Mouse (Mus musculus): ENCODE results near the gene Mettl6.

DNA sequence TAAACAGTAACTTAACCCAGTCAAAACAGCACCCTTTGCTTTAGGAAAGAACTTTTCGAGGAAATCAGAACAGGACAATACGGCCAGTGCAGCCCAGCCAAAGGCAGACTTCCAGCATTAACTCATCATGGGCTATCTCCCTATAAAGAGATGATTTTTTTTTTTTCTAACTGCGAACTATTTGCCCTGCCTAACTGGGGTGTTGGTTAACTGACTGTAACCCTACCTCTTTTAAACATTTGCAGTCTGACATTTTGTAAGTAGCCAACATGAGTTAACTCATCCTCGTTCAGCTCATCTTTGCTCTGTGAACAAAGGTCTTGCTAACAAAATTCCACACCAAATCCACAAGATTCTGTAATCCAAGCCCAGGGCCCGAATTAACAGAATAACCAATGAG lies 60.4 kb downstream of the Mettl6 start:
- TF ChIP-seq CTCF (IDR thresholded peaks at IDR 0.05; ENCODE audit: borderline replicate concordance, insufficient read depth, low read depth, low read length): no peak
- no peak for TF ChIP-seq POLR2A (IDR thresholded peaks at IDR 0.05; ENCODE audit: borderline replicate concordance, insufficient read depth, low read length)

Measured in cerebellum, adult 2 months (tissue).